Mouse (Mus musculus): ENCODE data around the gene Vmn1r217.
"Not testable (repeated sequence)": the region's sequence is repeated elsewhere in the genome, so short reads cannot be mapped to it uniquely, and the experiment has no call there.

Gene Vmn1r217

GRCm38 (mm10) chr13:23118126-23118525, at the start of gene Vmn1r217:
Gene Vmn1r217, minus strand, starts transcription at chr13:23118226.
- POLR2A ChIA-PET, CTCF ChIA-PET: not testable (repeated sequence)

GRCm38 (mm10) chr13:23166471-23166870, 48.4 kb upstream of the Vmn1r217 start:
- CTCF ChIA-PET, POLR2A ChIA-PET: not testable (repeated sequence)

- ChIA-PET CTCF (no interaction called here), POLR2A (interaction anchor here in 1 of 4 experiments (0.6 to 1.1 kb wide), 2 partner anchors 8 to 242 kb away, joined by 3 read pairs; no protein-coding TSS in a partner anchor)
These were observed 41.0 kb upstream of the Vmn1r217 start, which contains the start of gene Vmn1r219 for GRCm38 (mm10) chr13:23159012-23159411. Gene Vmn1r219, plus strand, starts transcription at chr13:23159312.

GRCm38 (mm10) chr13:23157848-23158247, 39.8 kb upstream of the Vmn1r217 start:
- CTCF ChIA-PET, result no interaction called here

GRCm38 (mm10) chr13:23138880-23139279, 20.9 kb upstream of the Vmn1r217 start:
- ChIA-PET POLR2A (no interaction called here), CTCF (no interaction called here)

More at GRCm38 (mm10) chr13:23157848-23158247, 39.8 kb upstream of the Vmn1r217 start:
- POLR2A ChIA-PET, result interaction anchor here in 1 of 4 experiments (1.1 kb wide), 1 partner anchor 244 kb away, joined by 3 read pairs; no protein-coding TSS in a partner anchor

GRCm38 (mm10) chr13:23133501-23133900, 15.5 kb upstream of the Vmn1r217 start:
- ChIA-PET POLR2A (no interaction called here), CTCF (no interaction called here)

- POLR2A ChIA-PET, result no interaction called here
- CTCF ChIA-PET, result no interaction called here
These were observed 15.1 kb upstream of the Vmn1r217 start, which contains the start of gene Vmn1r218 for GRCm38 (mm10) chr13:23133099-23133498. Gene Vmn1r218, plus strand, starts transcription at chr13:23133155.

- CTCF ChIA-PET, result no interaction called here
- POLR2A ChIA-PET, result interaction anchor here in 1 of 4 experiments (0.8 kb wide), 1 partner anchor 128 kb away, joined by 3 read pairs; no protein-coding TSS in a partner anchor
These were observed 2.6 kb upstream of the Vmn1r217 start for GRCm38 (mm10) chr13:23120611-23121010.

GRCm38 (mm10) chr13:23094386-23094785, 23.6 kb downstream of the Vmn1r217 start:
- CTCF ChIA-PET, result no interaction called here

GRCm38 (mm10) chr13:23069312-23069711, 48.7 kb downstream of the Vmn1r217 start:
- CTCF ChIA-PET, result no interaction called here
- POLR2A ChIA-PET, result no interaction called here

More at GRCm38 (mm10) chr13:23094386-23094785, 23.6 kb downstream of the Vmn1r217 start:
- POLR2A ChIA-PET, result no interaction called here

GRCm38 (mm10) chr13:23067725-23068124, 50.3 kb downstream of the Vmn1r217 start, which contains the start of gene Vmn1r215:
Gene Vmn1r215, plus strand, starts transcription at chr13:23068025.
- CTCF ChIA-PET, result no interaction called here
- POLR2A ChIA-PET, result no interaction called here

GRCm38 (mm10) chr13:23057778-23058177, 60.2 kb downstream of the Vmn1r217 start:
- ChIA-PET CTCF (interaction anchor here in 3 of 4 experiments (1.0 to 1.7 kb wide), 4 partner anchors 53 to 344 kb away, joined by 3 to 14 read pairs (median 8); no protein-coding TSS in a partner anchor), POLR2A (interaction anchor here in 2 of 4 experiments (0.6 to 1.2 kb wide), 2 partner anchors 229 to 343 kb away, joined by 3 read pairs; no protein-coding TSS in a partner anchor)
